Mouse (Mus musculus): ENCODE results near the gene Atp8a1.

Gene Atp8a1

GRCm38 (mm10) chr5:67678819-67679218 lies 168.4 kb downstream of the Atp8a1 start:
- no peak for ATAC-seq (ENCODE audit: low TSS enrichment)

GRCm38 (mm10) chr5:67673008-67673407 lies 174.2 kb downstream of the Atp8a1 start:
- no peak for ATAC-seq (ENCODE audit: low TSS enrichment)

DNA sequence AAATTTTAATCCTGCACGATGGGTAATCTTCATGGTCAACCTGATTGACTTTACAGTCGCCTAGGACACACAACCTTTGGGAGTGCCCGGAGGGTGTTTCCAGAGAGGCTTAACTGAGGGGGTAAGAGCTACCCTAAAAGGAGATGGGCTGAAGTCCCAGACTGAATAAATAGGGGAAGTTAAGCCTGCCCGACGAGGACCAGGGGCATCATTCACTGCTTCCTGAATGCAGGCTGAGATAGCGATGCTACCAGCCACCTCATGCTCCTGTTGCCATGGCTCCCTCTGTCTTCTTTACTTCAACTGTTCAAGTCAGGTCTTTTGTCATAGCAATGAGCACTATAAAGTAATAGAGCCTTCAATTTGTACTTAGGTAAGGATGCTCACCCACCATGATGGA lies 177.1 kb downstream of the Atp8a1 start:
- no peak for ATAC-seq (ENCODE audit: low TSS enrichment)

DNA sequence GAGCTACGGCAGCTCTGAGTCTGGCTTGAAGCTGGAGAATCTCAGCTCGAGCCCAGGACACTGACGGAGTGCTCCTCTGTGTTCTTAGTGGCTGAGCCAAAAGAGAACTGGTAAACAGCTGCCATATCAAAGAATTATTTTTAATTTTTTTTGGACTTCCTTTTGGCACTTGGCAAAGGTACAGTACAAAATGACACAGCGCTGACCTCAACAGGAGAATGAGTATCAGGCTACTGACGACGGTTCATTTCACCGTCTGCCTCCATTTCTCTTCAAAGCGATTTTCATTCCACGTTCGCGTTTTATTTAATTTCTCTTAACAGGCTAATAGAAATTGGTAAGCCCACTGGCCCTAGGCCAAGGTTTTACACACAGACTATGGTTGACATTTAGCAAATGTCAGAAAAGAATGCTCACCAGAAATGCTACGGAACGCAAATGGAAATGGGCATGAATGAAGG lies 177.8 kb downstream of the Atp8a1 start:
- ATAC-seq (ENCODE audit: low TSS enrichment), result no peak

DNA sequence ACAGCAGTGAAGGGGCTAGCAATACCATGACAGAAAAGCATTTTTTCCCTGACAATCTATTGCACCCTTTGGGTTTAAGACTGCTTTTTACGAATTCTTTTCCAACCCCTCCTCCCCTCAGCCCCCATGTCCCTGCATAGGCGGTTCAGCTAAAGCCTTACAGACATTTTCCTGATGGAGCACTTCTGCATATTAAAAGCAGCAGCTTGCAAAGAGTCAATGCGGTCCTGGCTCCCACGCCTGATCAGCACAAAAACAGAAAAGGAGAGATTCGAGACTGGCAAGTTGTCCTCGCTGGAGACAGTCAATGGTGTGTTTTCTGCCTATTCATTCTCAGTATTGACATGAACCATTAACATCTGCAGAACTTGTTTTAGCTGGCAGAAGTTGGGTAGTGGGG lies 184.5 kb downstream of the Atp8a1 start:
- 0 out of 2 replicates have a peak, but pooled peaks have one; percentile 17 for ATAC-seq (ENCODE audit: low TSS enrichment)

DNA sequence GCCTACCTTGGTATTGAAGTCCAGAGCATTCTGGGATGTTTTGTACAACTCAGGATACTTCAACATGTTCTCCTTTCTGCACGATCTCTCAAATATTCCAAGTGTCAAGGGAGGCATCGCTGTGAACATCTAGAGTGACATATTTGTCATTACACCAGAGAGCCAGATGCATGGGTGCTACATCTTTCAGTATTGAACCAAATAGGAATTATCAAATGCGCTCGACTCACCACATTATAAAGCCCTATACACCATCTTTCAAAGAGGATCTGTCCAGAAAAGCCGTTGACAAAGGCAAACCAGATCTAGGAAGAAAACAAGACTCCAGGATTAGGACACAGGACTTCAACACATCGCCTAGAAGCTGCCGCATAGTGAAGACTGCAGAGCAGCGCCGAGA lies 187.4 kb downstream of the Atp8a1 start:
- no peak for ATAC-seq (ENCODE audit: low TSS enrichment)

GRCm38 (mm10) chr5:67656821-67657259 lies 190.4 kb downstream of the Atp8a1 start:
- no peak for ATAC-seq (ENCODE audit: low TSS enrichment)

DNA sequence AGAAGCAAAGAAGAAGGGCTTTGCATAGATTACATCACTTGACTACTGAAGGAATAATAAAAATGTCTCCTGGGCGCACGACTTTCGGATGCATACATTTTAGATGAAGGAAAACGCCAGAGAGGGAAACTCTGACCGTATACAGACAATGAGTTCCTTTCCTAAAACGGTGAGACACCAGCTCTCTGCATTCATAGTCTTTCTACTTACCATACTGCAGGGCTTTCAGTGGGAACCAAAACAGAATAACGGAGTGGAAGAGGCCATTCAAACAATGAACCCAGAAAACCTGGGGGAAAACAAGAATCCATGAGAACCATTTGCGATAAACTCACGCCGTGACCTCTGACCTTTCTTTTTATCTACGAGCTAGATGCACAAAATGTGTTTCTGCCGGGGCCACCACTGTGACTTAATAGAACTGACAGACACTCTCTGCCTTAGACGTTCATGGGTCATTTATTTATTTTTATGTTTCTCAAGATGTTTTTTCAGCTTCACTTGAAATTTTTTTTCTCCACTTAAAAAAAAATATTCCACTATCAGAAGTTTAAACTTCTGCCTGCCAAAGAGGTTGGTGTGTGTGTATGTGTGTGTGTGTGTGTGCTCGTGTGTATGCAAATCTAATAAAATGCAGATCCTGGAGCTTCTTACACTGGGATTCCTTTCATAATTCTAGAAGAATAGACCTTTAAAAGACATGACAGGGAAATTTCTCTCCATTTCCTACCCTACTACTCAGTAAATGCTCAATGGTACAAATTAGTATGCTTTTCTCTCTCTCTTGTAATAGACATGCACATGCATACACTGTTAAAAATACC lies 191.3 kb downstream of the Atp8a1 start:
- no peak for ATAC-seq (ENCODE audit: low TSS enrichment)

- peak; percentile 88 for ATAC-seq (ENCODE audit: low TSS enrichment)
Observed at GRCm38 (mm10) chr5:67654572-67654971, 192.7 kb downstream of the Atp8a1 start.

DNA sequence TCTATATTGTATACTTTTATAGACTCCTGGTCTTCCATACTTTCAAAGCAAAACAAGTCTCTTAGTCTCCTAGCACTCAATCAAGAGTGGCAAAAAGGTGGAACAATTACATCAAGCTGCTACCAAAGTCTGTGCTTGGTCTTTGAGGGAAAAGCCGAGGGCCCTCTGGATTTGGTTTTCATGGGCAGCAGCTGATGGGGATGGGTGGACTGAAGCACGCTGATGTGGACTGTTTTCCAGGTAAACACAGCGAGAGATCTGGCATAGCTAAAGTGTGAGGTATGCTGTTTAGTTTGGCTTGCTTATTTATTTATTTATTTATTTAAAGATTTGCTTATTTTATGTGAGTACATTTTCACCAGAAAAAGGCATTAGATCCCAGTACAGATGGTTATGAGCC lies 193.7 kb downstream of the Atp8a1 start:
- ATAC-seq (ENCODE audit: low TSS enrichment), result no peak

GRCm38 (mm10) chr5:67652468-67652867 lies 194.8 kb downstream of the Atp8a1 start:
- ATAC-seq (ENCODE audit: low TSS enrichment), result no peak

DNA sequence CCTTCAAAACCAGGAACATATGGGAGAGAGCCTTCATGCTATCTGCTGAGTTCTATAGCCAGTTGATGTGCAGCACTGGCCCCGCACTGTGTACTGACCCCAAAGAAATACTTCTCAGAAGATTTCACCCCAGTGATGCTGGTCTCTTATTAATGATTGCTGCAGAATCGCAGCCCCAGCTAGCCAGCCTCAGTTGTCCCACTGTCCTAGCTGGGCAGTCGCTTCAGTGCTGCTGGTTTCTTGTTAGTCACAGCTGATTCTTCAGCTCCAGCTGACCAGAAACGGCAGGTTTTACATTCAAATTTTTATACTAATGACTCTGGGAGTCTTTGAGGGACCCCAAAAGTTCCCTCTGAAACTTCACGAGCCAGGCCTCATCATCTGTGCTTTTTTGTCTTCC lies 197.2 kb downstream of the Atp8a1 start:
- no peak for ATAC-seq (ENCODE audit: low TSS enrichment)

DNA sequence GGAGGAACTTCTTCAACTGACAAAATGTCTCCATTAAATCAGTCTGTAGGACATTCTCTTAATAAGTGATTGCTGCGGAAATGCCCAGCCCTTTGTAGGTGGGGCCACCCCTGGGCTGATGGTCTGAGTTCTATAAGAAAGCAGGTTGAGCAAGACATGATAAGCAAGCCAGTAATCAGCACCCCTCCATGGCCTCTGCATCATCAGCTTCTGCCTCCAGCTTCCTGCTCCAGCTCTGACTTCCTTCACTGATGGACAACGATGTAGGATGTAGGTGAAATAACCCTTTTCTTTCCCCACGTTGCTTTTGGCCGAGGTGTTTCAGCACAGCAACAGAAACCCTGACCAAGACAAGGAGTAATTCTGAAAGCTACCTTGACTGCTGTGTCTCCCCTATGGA lies 198.1 kb downstream of the Atp8a1 start:
- no peak for ATAC-seq (ENCODE audit: low TSS enrichment)

DNA sequence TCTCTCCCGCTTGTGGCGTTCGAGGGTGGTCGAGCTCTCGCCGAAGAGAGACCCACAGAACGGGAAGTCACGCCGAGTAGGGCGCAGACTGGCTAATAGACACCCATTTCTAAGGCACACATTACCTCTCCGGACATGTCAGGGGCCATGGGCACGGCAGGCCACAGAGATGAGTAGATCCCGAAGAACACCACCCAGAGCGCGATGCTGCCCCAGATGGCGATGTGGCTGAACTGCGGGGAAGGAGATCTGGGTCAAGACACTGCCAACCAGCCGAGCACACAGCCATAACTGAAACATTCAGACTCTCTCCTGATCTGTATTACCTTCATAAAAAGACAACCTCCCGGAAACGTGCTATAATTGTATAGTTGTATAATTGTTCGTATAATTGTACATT lies 199.7 kb downstream of the Atp8a1 start:
- peak; percentile 45; the same call in 1 of the 2 replicates for ATAC-seq (ENCODE audit: low TSS enrichment)

DNA sequence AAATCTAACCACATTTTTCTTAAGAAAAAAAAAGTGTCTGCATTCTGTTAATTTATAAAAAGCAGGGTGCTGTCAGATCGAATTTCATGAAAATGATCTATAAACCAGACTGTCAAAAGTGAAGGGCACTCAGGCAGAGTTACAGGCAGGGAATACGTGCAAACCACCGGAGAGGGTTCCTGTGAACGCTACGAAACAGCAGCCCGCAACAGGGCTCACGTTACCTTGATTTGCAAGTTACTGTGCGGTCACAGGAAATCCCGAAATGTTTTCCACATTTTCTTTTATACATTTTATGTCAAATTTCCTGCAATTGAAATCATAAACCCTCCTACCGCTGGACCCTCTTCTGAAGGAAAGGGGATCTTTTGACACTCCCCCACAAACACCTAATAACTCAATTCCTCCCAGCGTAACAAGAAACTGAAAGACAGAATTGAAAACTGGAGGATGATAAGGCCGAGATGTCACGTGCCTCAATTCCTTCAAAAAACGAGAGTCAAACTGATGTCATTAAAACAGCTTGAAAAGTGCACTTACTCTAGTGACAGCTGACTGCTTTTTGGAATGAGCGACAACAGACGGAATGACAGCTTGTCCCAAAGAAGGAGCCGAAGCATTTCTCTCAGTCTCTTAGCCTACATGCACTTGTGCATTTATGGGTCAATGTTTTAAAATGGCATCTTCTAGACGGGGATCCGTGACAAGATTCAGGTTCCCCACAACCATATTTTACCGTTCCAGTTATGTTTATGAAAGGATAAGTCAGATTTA lies 200.3 kb downstream of the Atp8a1 start:
- ATAC-seq (ENCODE audit: low TSS enrichment), result no peak

DNA sequence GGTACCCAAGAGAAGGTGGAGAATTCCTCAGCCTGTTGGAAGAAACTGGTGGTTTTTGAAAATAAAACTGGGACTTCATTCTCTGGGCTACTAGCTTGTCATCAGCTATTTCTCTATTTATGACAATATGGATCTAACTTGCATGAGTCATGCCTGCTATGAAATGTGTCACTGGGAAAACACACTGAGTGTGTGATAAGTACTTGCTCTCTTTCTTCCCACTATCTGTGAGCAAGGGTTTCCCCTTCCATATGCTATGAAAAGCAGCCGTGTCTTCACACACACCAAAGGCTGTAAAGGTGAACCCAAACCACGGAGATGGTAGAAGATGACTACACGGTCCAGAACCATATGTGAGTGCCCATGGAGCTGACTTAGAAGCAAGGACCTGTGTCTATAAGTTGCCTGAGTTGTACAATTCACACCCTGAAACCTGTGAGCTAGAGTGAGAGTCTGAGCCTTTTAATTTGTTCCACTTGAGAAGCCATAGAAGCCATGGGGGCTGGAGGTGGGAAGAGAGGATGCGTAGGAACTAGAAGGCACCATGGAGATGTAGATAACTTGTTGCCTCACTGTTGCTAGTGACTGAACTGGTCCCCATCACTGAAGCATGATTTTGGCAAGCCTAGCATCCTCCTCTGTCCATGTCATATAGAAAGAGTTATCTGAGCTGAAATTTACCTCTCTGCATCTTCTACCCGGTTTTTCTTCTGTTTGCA lies 203.5 kb downstream of the Atp8a1 start:
- ATAC-seq (ENCODE audit: low TSS enrichment), result peak; percentile 69

- ATAC-seq (ENCODE audit: low TSS enrichment), result no peak
Observed at GRCm38 (mm10) chr5:67641406-67642120, 205.7 kb downstream of the Atp8a1 start.

DNA sequence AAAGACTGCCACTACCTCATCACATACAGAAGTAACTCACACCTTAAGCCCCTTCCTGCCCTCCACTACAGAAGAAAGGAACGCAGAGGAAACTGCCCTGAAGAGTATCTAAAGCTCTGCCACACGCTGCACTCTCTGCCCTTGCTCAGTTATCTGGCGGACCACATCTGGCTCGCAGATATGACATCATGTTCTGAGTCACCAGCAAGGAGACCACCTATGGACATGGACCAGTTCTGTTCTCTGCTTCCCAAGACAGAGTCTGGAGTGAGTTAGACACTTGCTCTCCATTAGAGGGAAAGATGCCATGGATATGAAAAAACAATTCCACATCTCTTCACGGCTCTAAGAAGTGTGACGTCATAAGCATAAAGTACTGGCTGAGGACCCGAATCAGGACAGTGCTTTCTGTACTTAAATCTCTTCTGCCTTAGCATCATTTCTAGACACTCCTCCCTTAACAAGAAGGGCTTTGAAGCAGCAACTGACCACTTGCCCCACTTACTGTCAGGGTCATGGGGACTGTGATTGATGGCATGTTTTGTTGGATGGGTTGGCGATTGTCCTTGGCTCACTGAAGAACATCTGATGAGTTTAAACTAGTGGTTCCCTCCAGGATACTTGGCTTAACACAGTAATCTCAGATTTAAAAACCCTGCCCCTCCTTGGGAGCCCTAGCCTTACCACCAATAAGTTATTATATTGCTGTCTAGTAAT lies 206.5 kb downstream of the Atp8a1 start:
- ATAC-seq (ENCODE audit: low TSS enrichment), result no peak

DNA sequence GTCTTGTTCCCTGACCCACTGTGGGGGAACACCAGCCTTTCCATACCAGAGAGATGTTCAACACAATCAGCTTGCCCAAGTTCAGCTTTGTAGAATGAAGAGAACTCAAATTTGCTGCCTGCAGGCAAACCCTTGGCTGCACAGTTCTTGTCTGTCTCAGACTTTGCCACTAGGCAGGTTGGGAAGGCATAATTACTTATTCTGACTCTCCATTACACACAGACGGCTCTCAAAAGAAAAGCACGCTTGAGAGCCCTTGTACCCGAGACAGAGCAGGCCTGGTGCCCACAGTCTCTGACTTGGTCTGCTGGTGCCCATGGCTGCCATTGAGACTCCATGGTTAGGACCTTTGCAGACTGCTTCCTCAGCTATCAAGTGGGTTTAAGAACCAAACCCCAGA lies 212.9 kb downstream of the Atp8a1 start:
- ATAC-seq (ENCODE audit: low TSS enrichment), result no peak

GRCm38 (mm10) chr5:67633831-67634268 lies 213.4 kb downstream of the Atp8a1 start:
- no peak for ATAC-seq (ENCODE audit: low TSS enrichment)
